Mouse (Mus musculus) CH12.LX (cell line): ENCODE measurements at regions not wholly inside any gene's neighbourhood (a gene's known extent, or its start where the extent isn't known, plus 50 kb on each side); places are given as distances from the start of the nearest gene placed in this dataset.

Experiments
- CHD1 ChIP-seq: IDR thresholded peaks from 2 replicates; pipeline ENCODE4 v1.6.1; 2012; ENCODE audit warnings: low read depth, low read length, improper control_type of control experiment, inconsistent platforms
- CTCF ChIP-seq, 2 experiments: IDR thresholded peaks in 1 of 2; conservative IDR thresholded peaks in 1 of 2; 2 replicates each; pipeline ENCODE4 v1.5.1; 2011 to 2012; ENCODE audit warnings: low read depth in 2 of 2, low read length in 2 of 2, improper control_type of control experiment in 1 of 2, inconsistent platforms in 1 of 2, mild to moderate bottlenecking in 1 of 2, moderate library complexity in 1 of 2
- EP300 ChIP-seq: IDR thresholded peaks from 2 replicates; pipeline ENCODE4 v1.6.1; 2011; ENCODE audit warnings: low read length, improper control_type of control experiment
- JUN ChIP-seq: IDR thresholded peaks from 2 replicates; pipeline ENCODE4 v1.6.1; 2011; ENCODE audit warnings: low read depth, mild to moderate bottlenecking, low read length, improper control_type of control experiment, moderate library complexity; ENCODE audit not compliant: insufficient read depth
- MAFK ChIP-seq: IDR thresholded peaks from 2 replicates; pipeline ENCODE4 v1.6.1; 2011; ENCODE audit warnings: low read length, improper control_type of control experiment; ENCODE audit not compliant: insufficient replicate concordance
- POLR2A ChIP-seq: IDR thresholded peaks from 2 replicates; pipeline ENCODE4 v1.6.1; 2011; ENCODE audit warnings: low read depth, mild to moderate bottlenecking, improper control_type of control experiment, low read length
- RAD21 ChIP-seq: IDR thresholded peaks from 2 replicates; pipeline ENCODE4 v1.6.1; 2011; ENCODE audit warnings: low read depth, mild to moderate bottlenecking, low read length, improper control_type of control experiment, moderate library complexity
- SMC3 ChIP-seq: IDR thresholded peaks from 2 replicates; pipeline ENCODE4 v1.6.1; 2011; ENCODE audit warnings: low read depth, low read length, improper control_type of control experiment
- UBTF ChIP-seq: IDR thresholded peaks from 2 replicates; pipeline ENCODE4 v1.6.1; 2012; ENCODE audit warnings: low read depth, mild to moderate bottlenecking, inconsistent platforms, low read length, improper control_type of control experiment, moderate library complexity
- USF2 ChIP-seq: conservative IDR thresholded peaks from 2 replicates; pipeline ENCODE4 v1.6.1; 2011; ENCODE audit warnings: low read depth, low read length, improper control_type of control experiment
- ZKSCAN1 ChIP-seq: IDR thresholded peaks from 2 replicates; pipeline ENCODE4 v1.6.1; 2012; ENCODE audit warnings: low read depth, inconsistent platforms, low read length, improper control_type of control experiment, borderline replicate concordance
- ZMIZ1 ChIP-seq: IDR thresholded peaks from 2 replicates; pipeline ENCODE4 v1.6.1; 2012; ENCODE audit warnings: low read depth, mild to moderate bottlenecking, inconsistent platforms, low read length, improper control_type of control experiment
- ZNF384 ChIP-seq: IDR thresholded peaks from 2 replicates; pipeline ENCODE4 v1.6.1; 2012; ENCODE audit warnings: low read depth, low read length, improper control_type of control experiment, inconsistent platforms

GRCm38 (mm10) chr1:184442701-184443100 lies 289.7 kb downstream of the Hlx start:
- no peak for TF ChIP-seq CTCF (conservative IDR thresholded peaks at IDR 0.05 in 1 of 2, IDR thresholded peaks at IDR 0.05 in 1 of 2; ENCODE audit: low read depth in 2 of 2, low read length in 2 of 2)
- no peak for TF ChIP-seq USF2
- TF ChIP-seq POLR2A: no peak
- no peak for TF ChIP-seq CHD1
- no peak for TF ChIP-seq EP300
- no peak for TF ChIP-seq ZMIZ1
- no peak for TF ChIP-seq ZNF384
- no peak for TF ChIP-seq MAFK
- no peak for TF ChIP-seq UBTF
- TF ChIP-seq RAD21: no peak
- no peak for TF ChIP-seq SMC3
- TF ChIP-seq JUN: no peak
- TF ChIP-seq ZKSCAN1: no peak
